In genomic region chr13:111753321-111753720, GRCm38 (mm10) we compare ENCODE assay signal across 22 mouse cellular contexts. TPM values are rescaled to one million over a fixed set of nuclear protein-coding genes. Genes with fewer than 3 reads are reported as not detected.
A peak's percentile ranks its signal among the peaks of the same experiment; 100 is the strongest.
DNase-seq lines count a peak whose midpoint lies in the region; ATAC-seq and TF ChIP-seq lines count a peak whose summit lies in the region.
"Had no signal": no experiment of that assay in that cellular context is flagged by ENCODE, and none has a peak within 500 bp of the region (broad histone marks: within the 10 kb centered on the region; RNA-seq: fewer than 3 reads in every experiment).

No protein-coding gene starts in this region.

- H3K27me3 ChIP-seq in lung, embryonic 14.5 days (ENCODE audit: insufficient read depth, low read length): no peaks in the 10 kb centered on the region
- H3K27me3 ChIP-seq: CH12.LX; embryonic facial prominence, embryonic 12.5 days; forebrain, embryonic 13.5 days; forebrain, embryonic 15.5 days had no signal

- ATAC-seq in lung, embryonic 14.5 days (ENCODE audit: insufficient read depth): no peak
- ATAC-seq: CD4-positive, CD25-positive, alpha-beta regulatory T cell, adult 4 months; forebrain, embryonic 13.5 days; forebrain, embryonic 15.5 days had no signal

- no peak overlapping the region for H3K9ac ChIP-seq in lung, embryonic 14.5 days
- H3K9ac ChIP-seq: embryonic facial prominence, embryonic 12.5 days; forebrain, embryonic 13.5 days; forebrain, embryonic 15.5 days had no signal

- H3K36me3 ChIP-seq in lung, embryonic 14.5 days (ENCODE audit: insufficient read depth): peaks cover 99% of the 10 kb centered on the region

- peak; percentile 8 for DNase-seq in heart, adult 11 months
- no peak for DNase-seq in heart, postnatal 4 days
- peak; percentile 33 for DNase-seq in kidney, postnatal 14 days
- no peak for DNase-seq in kidney, adult 8-10 months
- DNase-seq in lung, embryonic 14.5 days: peak; percentile 75
- no peak for DNase-seq in lung, postnatal 25 days (ENCODE audit: low spot score)
- DNase-seq in NIH3T3 (ENCODE audit: low read depth): peak; percentile 15
- DNase-seq in right cerebral cortex, adult 2 months (ENCODE audit: low spot score in 2 of 2): no peak
- DNase-seq: adrenal gland, adult 8-10 months; adrenal gland, postnatal 14 days; adrenal gland, postnatal 36 days; B cell, adult 2 months; cerebellum, adult 11-12 months; cerebellum, adult 2 months; cerebellum, adult 9-10 months; cerebellum, postnatal 25 days had no signal

- H3K4me2 ChIP-seq in lung, embryonic 14.5 days: no peak overlapping the region
- H3K4me2 ChIP-seq: embryonic facial prominence, embryonic 12.5 days; forebrain, embryonic 13.5 days; forebrain, embryonic 15.5 days had no signal

- no peaks in the 10 kb centered on the region for H3K4me1 ChIP-seq in lung, embryonic 14.5 days (ENCODE audit: insufficient read depth)
- H3K4me1 ChIP-seq: embryonic facial prominence, embryonic 10.5 days; embryonic facial prominence, embryonic 12.5 days; forebrain, embryonic 13.5 days; forebrain, embryonic 15.5 days had no signal

- WGBS in lung, embryonic 14.5 days: 70% methylated on average over 6 of the region's 6 CpGs

- H3K9me3 ChIP-seq in lung, embryonic 14.5 days (ENCODE audit: low read depth, low read length): no peaks in the 10 kb centered on the region
- H3K9me3 ChIP-seq: embryonic facial prominence, embryonic 12.5 days; forebrain, embryonic 13.5 days; forebrain, embryonic 15.5 days had no signal

- TF ChIP-seq CTCF in lung, embryonic 14.5 days (IDR thresholded peaks at IDR 0.05; ENCODE audit: low read depth): no peak

- no peak overlapping the region for H3K27ac ChIP-seq in lung, embryonic 14.5 days (ENCODE audit: low read depth)
- H3K27ac ChIP-seq: embryonic facial prominence, embryonic 10.5 days; embryonic facial prominence, embryonic 12.5 days; forebrain, embryonic 13.5 days; forebrain, embryonic 15.5 days had no signal

- H3K4me3 ChIP-seq in lung, embryonic 14.5 days (ENCODE audit: low read depth, low read length): no peak overlapping the region
- H3K4me3 ChIP-seq: embryonic facial prominence, embryonic 10.5 days; embryonic facial prominence, embryonic 12.5 days; forebrain, embryonic 13.5 days; forebrain, embryonic 15.5 days had no signal

RNA-seq across cellular contexts. Expression of gene Map3k1, which starts 55.5 kb away (rescaled TPM):
- 10 to 100 TPM; 29.9 to 33.8 TPM for total RNA-seq in heart, postnatal 4 days (2021)
- 37.2 and 39.8 TPM in 2 replicates for polyA plus RNA-seq in lung, embryonic 14.5 days (2014; fragmentation: Nextera tagmentation; extraction: Ambion mirVana)

Comparison
In these comparisons a context has a peak if more than half of its experiments do, and no peak if none do; other contexts are left out.
1. DNase-seq: peak in heart, adult 11 months (single experiment), kidney, postnatal 14 days (single experiment), lung, embryonic 14.5 days (single experiment) and NIH3T3 (single experiment); none in heart, postnatal 4 days (single experiment), kidney, adult 8-10 months (0 of 2), lung, postnatal 25 days (single experiment) and right cerebral cortex, adult 2 months (0 of 2).